Mouse (Mus musculus) C2C12 (cell line): ENCODE data around the gene Tsen15.

Source experiments
- CEBPB ChIP-seq: IDR thresholded peaks from one replicate; pipeline ENCODE4 v1.6.1; 2011; ENCODE audit warnings: low read depth, mild to moderate bottlenecking, control low read depth, moderate library complexity
- CTCF ChIP-seq: IDR thresholded peaks from one replicate; pipeline ENCODE4 v1.5.1; 2011; ENCODE audit not compliant: control insufficient read depth, insufficient read depth, insufficient read length
- MAX ChIP-seq: IDR thresholded peaks from one replicate; pipeline ENCODE4 v1.6.1; 2011; ENCODE audit warnings: mild to moderate bottlenecking, control low read depth
- MYOD1 ChIP-seq: IDR thresholded peaks from one replicate; pipeline ENCODE4 v1.6.1; 2011; ENCODE audit warnings: low read depth; ENCODE audit not compliant: control insufficient read depth, insufficient read length
- MYOG ChIP-seq: IDR thresholded peaks from one replicate; pipeline ENCODE4 v1.6.1; 2011; ENCODE audit not compliant: control insufficient read depth, insufficient read length; ENCODE audit errors: extremely low read depth
- USF1 ChIP-seq: IDR thresholded peaks from one replicate; pipeline ENCODE4 v1.6.1; 2011; ENCODE audit warnings: low read depth, mild to moderate bottlenecking, control low read depth, moderate library complexity

- TF ChIP-seq CTCF (no peak), MYOG (no peak), MAX (no peak), MYOD1 (no peak), CEBPB (no peak), USF1 (no peak)
Measured at GRCm38 (mm10) chr1:152384589-152384988, 1.9 kb downstream of the Tsen15 start.
